ENCODE assay signal across 7 mouse cellular contexts in genomic region chr15:102693600-102693999, GRCm38 (mm10). TPM values are rescaled to one million over a fixed set of nuclear protein-coding genes. Genes with fewer than 3 reads are reported as not detected.
DNase-seq lines count a peak whose midpoint lies in the region; ATAC-seq lines count a peak whose summit lies in the region.

No protein-coding gene starts in this region.

- H3K9ac ChIP-seq in midbrain, embryonic 15.5 days: peak overlapping the region; percentile 59; the same call in 1 of the 2 replicates

- H3K27me3 ChIP-seq in heart, embryonic 10.5 days (ENCODE audit: insufficient read depth, poor library complexity, severe bottlenecking): peaks cover 89% of the 10 kb centered on the region
- H3K27me3 ChIP-seq in limb, embryonic 10.5 days (ENCODE audit: low read depth, poor library complexity, severe bottlenecking): peaks cover 88% of the 10 kb centered on the region
- H3K27me3 ChIP-seq in midbrain, embryonic 15.5 days (replicated peaks): peaks cover 37% of the 10 kb centered on the region

- peaks cover 18% of the 10 kb centered on the region for H3K4me1 ChIP-seq in heart, embryonic 10.5 days
- H3K4me1 ChIP-seq in limb, embryonic 10.5 days: peaks cover 43% of the 10 kb centered on the region
- peaks cover 24% of the 10 kb centered on the region for H3K4me1 ChIP-seq in midbrain, embryonic 15.5 days

- peak; percentile 77 for ATAC-seq in midbrain, embryonic 15.5 days (replicated peaks)

- no peak overlapping the region for H3K27ac ChIP-seq in heart, embryonic 10.5 days
- no peak overlapping the region for H3K27ac ChIP-seq in limb, embryonic 10.5 days
- H3K27ac ChIP-seq in midbrain, embryonic 15.5 days: peak overlapping the region; percentile 86

- no peaks in the 10 kb centered on the region for H3K9me3 ChIP-seq in heart, embryonic 10.5 days
- H3K9me3 ChIP-seq in limb, embryonic 10.5 days (replicated peaks): no peaks in the 10 kb centered on the region
- H3K9me3 ChIP-seq in midbrain, embryonic 15.5 days: no peaks in the 10 kb centered on the region

- H3K4me3 ChIP-seq in heart, embryonic 10.5 days: peak overlapping the region; percentile 67
- H3K4me3 ChIP-seq in limb, embryonic 10.5 days: peak overlapping the region; percentile 61
- H3K4me3 ChIP-seq in midbrain, embryonic 15.5 days: peak overlapping the region; percentile 50

- H3K4me2 ChIP-seq in midbrain, embryonic 15.5 days: peak overlapping the region; percentile 85

- WGBS in heart, embryonic 10.5 days: 0% methylated on average over 11 of the region's 11 CpGs
- 1% methylated on average over 11 of the region's 11 CpGs for WGBS in limb, embryonic 10.5 days
- under 1% methylated on average over 11 of the region's 11 CpGs for WGBS in midbrain, embryonic 15.5 days

- DNase-seq in brain, adult 2 months (ENCODE audit: low read depth, low spot score): peak; percentile 98
- peak; percentile 74 for DNase-seq in embryo, embryonic 10.5 days (ENCODE audit: low spot score)
- no peak for DNase-seq in heart, embryonic 10.5 days (ENCODE audit: low spot score)
- peak; percentile 71 to 72 for DNase-seq in kidney, adult 8-10 months
- peak; percentile 54 for DNase-seq in limb, embryonic 10.5 days (ENCODE audit: low spot score)
- peak; percentile 90 for DNase-seq in telencephalon, adult 2 months (ENCODE audit: low read depth, low spot score)

- no peaks in the 10 kb centered on the region for H3K36me3 ChIP-seq in heart, embryonic 10.5 days
- H3K36me3 ChIP-seq in limb, embryonic 10.5 days: no peaks in the 10 kb centered on the region
- no peaks in the 10 kb centered on the region for H3K36me3 ChIP-seq in midbrain, embryonic 15.5 days (replicated peaks)

RNA-seq across cellular contexts. Expression of gene Atp5g2, which starts 21.4 kb away (rescaled TPM):
- polyA plus RNA-seq in heart, embryonic 10.5 days (2016; fragmentation: Nextera tagmentation; extraction: Ambion mirVana): 64.8 and 67.3 TPM in 2 replicates
- 61.8 and 74.3 TPM in 2 replicates for polyA plus RNA-seq in limb, embryonic 10.5 days (2016; fragmentation: Nextera tagmentation; extraction: Ambion mirVana)
- polyA plus RNA-seq in midbrain, embryonic 15.5 days (2015; fragmentation: Nextera tagmentation; extraction: Ambion mirVana): 39.5 and 43.4 TPM in 2 replicates

RNA-seq across cellular contexts. Expression of gene Calcoco1, which starts 28.4 kb away (rescaled TPM):
- 34.2 and 39.2 TPM in 2 replicates for polyA plus RNA-seq in heart, embryonic 10.5 days (2016; fragmentation: Nextera tagmentation; extraction: Ambion mirVana)
- polyA plus RNA-seq in limb, embryonic 10.5 days (2016; fragmentation: Nextera tagmentation; extraction: Ambion mirVana): 26.3 and 33.5 TPM in 2 replicates
- 41.9 and 43.0 TPM in 2 replicates for polyA plus RNA-seq in midbrain, embryonic 15.5 days (2015; fragmentation: Nextera tagmentation; extraction: Ambion mirVana)
